Comparison of ENCODE assay signal across 16 mouse cellular contexts in the genomic region with DNA sequence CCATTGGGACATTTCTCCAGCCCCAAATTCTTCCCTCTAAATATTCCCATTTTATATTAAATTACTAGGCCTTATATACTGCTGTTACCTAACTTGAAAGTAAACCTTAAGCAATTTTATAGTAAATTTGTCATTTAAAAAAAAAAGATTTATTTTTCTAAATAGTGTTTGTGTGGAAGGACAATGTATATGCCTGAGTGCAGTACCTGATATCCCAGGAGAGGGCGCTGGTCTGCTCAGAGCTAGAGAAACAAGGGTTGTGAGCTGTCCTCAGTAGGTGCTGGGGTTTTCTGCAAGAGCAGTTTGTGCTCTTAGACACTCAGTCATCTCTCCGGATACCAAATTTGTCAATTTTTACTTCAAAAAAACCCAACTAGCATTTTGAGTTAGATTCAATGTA.
"Had no signal": no experiment of that assay in that cellular context is flagged by ENCODE, and none has a peak within 500 bp of the region (broad histone marks: within the 10 kb centered on the region; RNA-seq: fewer than 3 reads in every experiment).

No protein-coding gene starts in this region.

- H3K27me3 ChIP-seq: liver, embryonic 15.5 days; megakaryocyte, embryonic 14.5 days; neural tube, embryonic 13.5 days; stomach, embryonic 15.5 days had no signal

- H3K4me1 ChIP-seq: kidney, embryonic 15.5 days; liver, embryonic 15.5 days; megakaryocyte, embryonic 14.5 days; stomach, embryonic 15.5 days had no signal

- H3K4me3 ChIP-seq: kidney, embryonic 15.5 days; limb, embryonic 10.5 days; liver, embryonic 15.5 days; megakaryocyte, embryonic 14.5 days; neural tube, embryonic 13.5 days; stomach, embryonic 15.5 days had no signal

- ATAC-seq: midbrain, embryonic 16.5 days had no signal

- H3K36me3 ChIP-seq: kidney, embryonic 15.5 days; limb, embryonic 10.5 days; liver, embryonic 15.5 days; neural tube, embryonic 13.5 days; stomach, embryonic 15.5 days had no signal

- DNase-seq: kidney, adult 18-20 months; kidney, postnatal 25 days; lung, adult 2 months; lung, postnatal 10 days; retina, postnatal 1 day; right cerebral cortex, postnatal 14 days had no signal

- H3K4me2 ChIP-seq: kidney, embryonic 15.5 days; liver, embryonic 11.5 days; liver, embryonic 15.5 days; midbrain, embryonic 11.5 days; neural tube, embryonic 13.5 days; stomach, embryonic 15.5 days had no signal

- H3K9me3 ChIP-seq: kidney, embryonic 15.5 days; limb, embryonic 10.5 days; liver, embryonic 15.5 days; neural tube, embryonic 13.5 days; stomach, embryonic 15.5 days had no signal

- H3K9ac ChIP-seq: kidney, embryonic 15.5 days; liver, embryonic 15.5 days; neural tube, embryonic 13.5 days; stomach, embryonic 15.5 days had no signal

- H3K27ac ChIP-seq: kidney, embryonic 15.5 days; limb, embryonic 10.5 days; liver, embryonic 15.5 days; macrophage; neural tube, embryonic 13.5 days; stomach, embryonic 15.5 days had no signal
